Mouse (Mus musculus) right cerebral cortex, postnatal 10 days (tissue): ENCODE data around the gene Stxbp5l.
"Not testable (repeated sequence)": the region's sequence is repeated elsewhere in the genome, so short reads cannot be mapped to it uniquely, and the experiment has no call there.

Experiments used
- DNase-seq, 2 experiments: peaks; one replicate each; pipeline ENCODE4 v3.0.0; 2021; ENCODE audit warnings: low spot score in 2 of 2

Stxbp5l gene

DNA sequence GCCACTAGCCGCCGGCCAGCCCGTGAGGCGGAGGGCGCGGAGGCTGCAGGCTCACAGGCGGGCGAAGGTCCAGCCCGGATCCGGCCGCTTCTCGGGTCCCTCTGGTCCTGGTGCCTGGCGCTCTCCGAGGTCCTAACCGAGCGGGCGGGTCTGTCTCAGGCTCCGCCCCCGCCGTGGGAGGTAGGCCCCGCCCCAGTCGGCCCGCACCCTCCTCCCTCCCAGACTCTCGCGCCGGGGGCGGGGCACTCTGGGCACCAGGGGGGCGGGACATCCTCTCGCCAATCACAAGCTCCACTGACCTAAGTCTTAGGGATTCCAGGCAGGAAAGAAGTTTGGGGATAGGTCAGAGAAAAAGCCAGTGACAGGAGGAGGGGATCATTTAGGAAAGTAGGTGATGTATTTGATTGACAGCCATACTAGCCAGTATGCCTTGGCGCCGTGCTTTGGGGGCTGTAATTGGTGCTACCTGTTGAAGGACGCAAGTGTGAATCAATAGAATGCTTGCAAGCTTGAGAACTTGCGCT lies at the start of gene Stxbp5l:
Gene Stxbp5l, minus strand, starts transcription at position 142 of the 524 bp plus-strand sequence.
- peak; percentile 96 to 97 for DNase-seq

DNA sequence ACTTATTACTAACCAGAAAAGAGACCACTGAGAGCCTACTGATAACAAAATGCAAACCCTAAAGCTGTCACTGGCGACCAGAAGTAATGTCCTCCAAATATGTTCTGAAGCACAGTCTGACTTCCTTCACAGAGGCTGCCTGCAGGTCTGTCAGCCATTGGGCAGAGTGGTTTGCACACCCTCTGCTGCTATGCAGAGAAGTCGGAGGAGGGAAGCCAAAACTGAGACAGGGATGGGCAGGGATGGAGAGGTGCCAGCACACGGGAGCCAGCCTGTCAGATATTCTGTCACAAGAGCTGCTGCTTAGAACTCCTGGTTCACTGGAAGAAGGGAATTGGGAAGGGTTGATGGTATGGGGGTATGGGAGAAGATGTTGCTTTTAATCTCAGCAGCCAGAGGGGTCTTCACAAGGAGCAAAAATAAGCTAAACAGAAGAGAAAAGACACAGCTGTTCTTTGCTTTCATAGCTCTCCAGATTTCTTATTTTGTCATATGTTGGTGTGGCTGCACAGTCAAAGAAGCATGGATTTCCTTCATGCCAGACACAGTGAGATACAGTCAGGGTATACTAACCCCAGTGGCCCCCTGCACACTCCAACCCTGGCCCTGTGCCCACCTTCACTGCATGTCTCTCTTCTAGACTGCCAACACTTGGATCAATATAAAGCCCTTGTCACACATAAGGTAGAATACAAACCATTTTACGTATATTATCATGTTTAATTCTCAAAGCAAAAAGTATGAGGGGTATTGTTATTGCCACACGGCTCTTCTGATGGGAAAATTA lies 48.8 kb upstream of the Stxbp5l start:
- peak; percentile 45 to 48 for DNase-seq

DNA sequence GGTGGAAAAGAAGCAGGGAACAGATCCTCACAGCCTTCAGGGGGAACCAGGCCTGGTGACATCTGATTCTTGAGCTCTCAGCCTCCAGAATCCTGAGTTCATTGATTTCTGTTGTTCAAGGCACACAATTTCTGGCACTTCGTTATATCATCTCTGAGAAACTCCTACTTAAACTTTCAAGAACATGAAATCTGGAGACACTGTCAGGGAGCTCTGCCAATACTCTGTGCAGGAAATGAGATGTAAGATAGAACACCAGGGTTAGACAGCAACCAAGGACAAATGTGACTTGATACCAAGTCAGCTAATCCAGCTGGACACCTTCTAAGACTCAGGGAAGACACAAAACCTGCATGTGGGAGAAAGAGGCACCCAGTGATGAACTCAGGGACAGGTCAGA lies 40.7 kb upstream of the Stxbp5l start:
- no peak for DNase-seq

DNA sequence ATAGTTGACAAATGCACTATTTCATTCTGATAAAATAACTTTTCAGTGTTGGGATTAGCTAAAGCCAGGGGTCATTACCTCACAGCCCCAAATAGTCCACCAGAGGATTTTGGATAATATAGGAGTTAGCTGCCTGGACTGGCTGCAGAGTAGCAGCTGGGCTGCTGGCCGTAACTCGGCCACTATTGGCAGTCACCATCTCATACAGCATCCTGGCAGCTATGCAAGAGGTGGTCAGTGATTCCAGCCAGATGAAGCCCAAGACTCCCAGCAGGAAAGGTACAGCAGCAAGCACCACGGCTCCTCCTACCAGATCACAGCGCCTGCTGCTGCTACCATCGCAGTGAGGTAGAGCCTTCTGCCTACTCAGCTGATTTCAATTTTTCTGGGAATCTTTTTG lies 38.1 kb upstream of the Stxbp5l start:
- no peak for DNase-seq

DNA sequence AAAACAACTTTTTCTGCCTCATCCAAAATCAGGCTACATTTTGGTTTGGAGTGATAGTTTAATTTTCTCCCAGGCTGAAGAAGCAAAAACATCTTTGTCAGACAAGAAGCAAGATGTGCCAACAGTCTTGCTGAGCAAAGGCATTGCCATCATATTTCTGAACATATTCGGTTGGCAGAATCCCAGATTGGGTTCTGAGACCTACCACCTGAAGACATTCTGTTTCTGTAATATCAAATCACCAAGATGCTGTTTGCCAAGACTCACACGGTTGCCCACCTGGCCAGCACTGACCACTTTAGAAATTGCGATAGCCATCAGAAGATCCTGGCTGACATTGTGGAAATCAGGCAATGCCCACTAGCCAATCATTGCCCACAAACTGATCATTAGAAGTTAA lies 37.1 kb upstream of the Stxbp5l start:
- DNase-seq = no peak

DNA sequence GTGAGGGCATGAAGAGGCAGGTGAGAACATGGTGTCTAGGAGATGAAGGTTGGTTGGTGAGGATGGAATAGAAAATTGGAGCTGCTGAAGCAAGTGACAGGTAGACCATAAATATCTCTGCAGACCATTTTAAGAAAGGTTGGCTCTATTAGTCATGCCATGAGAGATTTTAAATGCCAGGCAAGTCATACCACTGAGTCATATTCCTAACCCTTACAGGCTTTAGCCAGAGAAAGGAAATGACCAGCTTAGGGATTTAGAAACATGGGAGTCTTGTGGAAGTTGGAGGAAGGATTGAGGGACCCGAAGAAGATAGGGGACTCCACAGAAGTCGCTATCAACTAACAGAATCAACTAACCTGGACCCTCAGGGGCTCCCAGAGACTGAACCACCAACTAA lies 35.8 kb upstream of the Stxbp5l start:
- no peak for DNase-seq

DNA sequence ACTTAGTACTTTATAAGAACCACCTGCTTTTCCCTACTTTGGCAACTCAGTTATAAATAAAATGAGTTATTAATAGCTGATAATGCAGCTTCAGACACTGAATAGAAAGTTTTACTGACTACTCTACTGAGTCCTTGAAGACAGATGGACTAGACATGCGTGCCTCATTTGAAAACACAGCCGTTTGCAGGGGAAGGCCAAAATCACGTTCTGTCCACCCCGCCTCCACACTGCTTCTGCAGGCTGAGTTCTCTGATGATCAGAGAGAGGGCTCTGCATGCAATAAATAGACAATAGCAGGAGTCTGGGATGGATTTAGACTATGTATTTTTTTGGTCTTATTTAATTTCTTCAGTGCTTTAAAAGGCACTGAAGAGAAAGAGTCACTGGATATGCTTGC lies 20.8 kb upstream of the Stxbp5l start:
- peak; percentile 50 to 69 for DNase-seq

DNA sequence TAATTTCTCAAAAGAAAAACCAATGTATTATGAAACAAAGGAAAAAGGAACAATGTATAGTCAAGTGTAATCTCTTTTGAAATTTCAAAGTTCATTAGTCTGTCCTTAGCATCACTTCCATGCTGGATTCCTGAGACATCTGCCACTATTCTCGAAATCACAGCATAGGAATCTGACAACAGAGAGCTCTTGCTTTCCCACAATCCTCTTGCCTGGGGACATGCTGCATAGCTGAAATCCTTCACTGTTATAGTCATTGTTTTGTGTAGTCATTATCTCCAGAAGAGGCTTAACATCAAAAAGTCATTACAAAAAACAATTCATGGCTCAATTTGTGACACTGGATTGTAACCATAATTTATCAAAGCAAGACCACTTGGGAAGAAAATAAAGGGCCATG lies 20.2 kb upstream of the Stxbp5l start:
- no peak for DNase-seq

DNA sequence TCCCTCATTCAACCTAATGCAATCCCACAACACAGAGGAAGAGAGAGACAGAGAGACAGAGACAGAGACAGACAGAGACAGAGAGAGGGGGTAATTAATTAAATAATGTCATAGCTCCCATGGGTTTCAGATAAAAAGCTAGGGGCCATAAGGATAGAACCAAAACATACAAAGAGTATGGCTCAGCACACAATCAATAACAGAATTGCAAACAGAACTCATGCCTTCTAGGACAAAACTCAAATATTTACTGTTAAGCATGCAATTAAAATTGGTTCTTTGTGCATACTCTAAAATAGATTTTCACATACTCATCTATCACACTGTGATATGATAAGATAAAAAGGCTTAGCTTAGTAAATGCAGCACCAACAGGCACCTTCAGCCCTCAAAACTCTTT lies 5.2 kb upstream of the Stxbp5l start:
- DNase-seq = no peak

DNA sequence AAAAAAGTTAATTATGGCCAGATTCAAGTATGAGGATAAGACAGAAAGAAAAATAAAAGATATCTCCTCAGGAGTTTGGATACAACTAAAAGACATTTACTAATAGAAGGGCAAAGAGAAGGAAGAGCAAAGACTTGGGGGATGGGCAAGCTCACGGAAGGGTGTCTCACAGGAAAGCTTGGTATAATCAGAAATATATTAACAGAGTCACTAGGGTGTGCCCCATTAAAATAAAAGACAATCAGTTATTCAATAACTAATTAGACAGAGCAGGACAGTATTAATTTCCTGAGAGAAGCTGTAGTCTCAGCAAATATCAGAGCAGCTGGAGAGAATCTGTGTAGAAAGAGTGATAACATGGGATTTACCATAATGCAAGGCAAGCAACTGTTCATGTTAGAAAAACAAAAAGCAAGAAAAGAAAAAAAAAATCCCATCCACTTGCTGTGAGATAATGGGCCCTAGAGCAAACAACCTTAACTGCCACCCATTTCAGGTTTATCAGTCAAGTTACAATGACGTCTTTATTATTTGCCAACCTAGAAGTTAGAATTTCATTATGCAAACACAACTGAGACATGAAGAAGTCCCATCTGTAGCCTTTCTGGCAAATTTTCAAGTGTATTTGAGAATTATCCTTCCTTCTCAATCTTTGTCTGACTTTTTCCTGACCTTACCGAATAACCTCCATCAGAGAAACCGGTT lies 4.6 kb upstream of the Stxbp5l start:
- no peak for DNase-seq

DNA sequence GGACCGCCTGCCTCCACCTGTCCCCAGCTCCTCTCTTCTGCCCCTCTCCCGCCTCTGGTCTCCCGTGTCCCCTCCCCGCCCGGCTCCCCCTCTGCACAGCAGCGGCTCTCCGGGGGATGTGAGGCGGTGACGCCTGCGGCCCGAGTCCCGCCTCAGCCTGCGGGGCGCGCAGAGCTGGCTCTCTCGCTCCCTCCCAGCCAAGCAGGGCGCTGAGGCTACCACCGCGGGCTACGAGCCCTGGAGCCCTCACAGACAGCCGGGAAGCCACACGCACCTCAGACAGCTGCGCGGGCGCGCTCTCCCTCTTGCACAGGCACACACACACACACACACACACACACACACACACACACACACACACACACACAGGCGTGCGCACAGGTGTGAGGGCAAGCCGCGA lies 393 bp downstream of the Stxbp5l start:
- DNase-seq = peak; percentile 66 to 71

DNA sequence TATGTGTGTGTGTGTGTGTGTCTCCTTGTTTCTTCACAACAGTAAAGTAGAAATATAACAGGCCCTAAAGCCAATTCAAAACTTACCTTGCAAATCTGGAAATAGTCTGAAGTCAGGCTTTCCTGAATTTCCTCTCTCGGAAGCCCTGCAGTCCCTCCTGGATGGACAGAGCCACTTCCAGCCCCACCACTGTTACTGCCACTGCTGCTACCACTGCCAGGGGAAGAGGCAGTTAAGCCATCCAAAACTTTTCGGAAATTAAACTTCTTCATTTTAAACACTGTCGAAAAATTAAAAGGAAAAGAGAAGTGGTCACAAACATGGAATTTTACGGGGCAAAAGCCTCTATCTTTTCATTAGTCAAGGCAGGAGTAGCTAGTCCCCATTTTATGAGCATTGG lies 1.3 kb downstream of the Stxbp5l start:
- DNase-seq = no peak

DNA sequence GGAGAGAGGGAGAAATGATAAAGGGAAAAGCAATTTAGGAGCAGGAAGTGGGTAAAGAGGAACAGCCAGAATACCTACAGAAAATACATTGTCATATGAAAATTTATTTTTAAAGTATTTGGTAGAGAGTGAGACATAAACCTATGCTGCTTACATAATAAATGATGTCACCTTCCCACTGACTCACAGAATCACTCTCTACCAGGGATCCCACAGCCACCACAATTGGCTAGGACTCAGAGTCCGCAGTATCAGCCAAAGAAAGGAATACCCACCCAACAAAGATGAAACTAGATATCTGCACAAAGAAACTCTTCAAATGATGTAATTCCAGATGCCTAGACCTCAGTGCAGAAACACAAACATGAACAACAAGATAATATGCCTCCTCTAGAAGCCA lies 12.0 kb downstream of the Stxbp5l start:
- no peak for DNase-seq

DNA sequence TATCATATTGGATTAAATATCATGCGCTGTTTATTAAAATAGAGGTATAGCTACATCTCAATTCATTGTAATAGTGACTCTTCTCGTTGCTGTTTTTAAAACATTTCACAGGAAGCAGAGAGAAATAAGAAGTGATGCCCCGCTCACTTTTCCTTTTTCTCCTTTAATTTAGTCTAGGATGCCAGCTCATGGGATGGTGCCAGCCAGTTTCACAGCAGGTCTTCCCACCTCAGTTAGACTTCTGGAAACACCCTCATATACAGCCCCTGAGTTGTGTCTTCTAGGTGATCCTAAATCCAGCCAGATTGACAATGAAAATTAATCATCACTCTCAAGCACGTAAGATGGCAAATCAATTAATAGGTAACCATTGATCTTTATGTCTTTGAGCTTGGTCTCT lies 17.3 kb downstream of the Stxbp5l start:
- DNase-seq = no peak

DNA sequence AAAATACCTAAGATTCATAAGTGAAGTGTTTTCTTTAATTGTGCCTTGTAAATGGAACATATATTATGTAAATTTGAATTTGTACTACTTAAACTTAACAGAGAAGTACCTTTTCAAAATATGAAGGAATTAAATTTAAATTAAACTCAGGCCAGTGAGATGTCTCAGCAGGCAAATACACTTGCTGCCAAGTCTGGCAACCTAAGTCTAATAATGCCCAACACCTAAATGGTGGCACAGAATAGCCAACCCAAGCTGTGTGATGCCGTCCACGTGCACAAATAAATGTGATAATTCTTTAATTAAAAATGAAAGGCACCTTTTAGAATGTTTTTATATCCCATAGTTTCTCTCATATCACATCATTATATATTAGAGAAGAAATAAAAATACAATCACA lies 20.8 kb downstream of the Stxbp5l start:
- DNase-seq = no peak

DNA sequence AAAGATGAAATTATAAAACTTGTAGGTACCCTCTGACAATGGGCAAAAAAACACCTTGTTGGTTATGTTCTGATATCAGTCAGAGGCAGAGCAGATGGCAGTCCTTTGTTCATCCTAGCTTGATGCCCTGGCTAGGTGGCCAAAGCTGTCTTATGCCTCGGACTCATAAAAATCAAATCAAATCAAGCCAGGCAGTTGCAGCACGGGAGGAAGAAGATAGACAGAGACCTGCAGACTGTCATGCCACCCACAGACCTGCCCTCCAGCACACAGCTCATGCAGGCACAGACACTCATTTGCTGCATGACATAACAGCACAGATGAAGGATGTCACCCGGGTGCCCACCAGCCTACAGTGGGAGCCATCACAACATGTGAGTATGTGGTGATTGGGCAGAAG lies 29.1 kb downstream of the Stxbp5l start:
- DNase-seq = no peak

DNA sequence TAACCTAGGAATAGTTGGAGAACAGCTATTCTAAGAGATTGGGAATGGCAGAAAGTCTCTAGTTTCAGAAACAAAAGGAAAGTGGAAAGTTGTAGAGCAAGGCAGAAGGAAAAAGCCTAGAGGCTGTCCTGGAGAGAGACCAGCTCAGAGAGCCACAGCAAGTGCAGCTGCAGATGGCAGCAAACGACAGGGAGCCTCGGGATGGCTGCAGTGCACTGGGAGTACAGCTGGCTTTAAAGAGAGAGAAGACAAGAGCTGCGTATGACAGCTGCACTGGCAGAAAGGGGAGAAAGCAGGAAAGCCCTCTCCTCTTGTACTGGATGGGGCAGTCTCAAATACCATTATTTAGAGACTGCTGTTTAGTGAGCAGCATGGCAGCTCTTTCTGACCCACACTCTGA lies 37.7 kb downstream of the Stxbp5l start:
- DNase-seq = peak; percentile 55 to 57

DNA sequence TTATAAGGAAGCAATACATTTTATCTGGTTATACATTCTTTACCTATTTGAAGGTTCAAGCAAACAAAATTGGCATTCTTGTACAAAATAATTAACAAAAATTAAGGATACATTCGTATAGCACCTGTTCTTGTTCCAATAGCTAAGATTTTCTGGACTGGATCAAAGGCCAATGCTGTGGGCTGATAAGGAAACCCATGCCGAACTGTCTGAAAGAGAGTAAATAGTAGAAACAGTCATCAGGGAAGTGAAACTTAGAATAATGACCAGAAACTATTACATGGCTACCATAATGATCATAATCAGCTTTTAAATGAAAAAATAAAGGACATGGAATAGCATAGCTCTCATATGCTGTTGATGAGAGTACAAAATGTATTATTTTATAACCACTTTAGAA lies 39.8 kb downstream of the Stxbp5l start:
- DNase-seq = no peak

DNA sequence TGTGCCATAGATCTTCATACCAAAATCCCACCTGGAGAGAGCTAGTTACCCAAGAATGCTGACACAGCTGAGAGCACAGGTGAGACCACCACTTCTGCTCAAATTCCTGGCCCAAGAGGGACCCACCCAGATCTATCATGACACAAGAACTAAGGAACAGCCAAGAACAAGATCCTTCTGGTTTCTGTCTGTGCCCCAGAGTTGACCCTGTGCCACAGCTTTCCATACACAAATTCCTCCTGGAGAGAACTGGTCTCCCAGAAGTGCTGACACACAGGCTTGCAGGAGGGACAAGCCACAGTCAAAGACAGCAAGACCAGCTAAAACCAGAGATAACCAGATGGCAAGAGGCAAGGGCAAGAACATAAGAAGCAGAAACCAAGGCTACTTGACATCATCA lies 43.3 kb downstream of the Stxbp5l start:
- DNase-seq = not testable (repeated sequence)

DNA sequence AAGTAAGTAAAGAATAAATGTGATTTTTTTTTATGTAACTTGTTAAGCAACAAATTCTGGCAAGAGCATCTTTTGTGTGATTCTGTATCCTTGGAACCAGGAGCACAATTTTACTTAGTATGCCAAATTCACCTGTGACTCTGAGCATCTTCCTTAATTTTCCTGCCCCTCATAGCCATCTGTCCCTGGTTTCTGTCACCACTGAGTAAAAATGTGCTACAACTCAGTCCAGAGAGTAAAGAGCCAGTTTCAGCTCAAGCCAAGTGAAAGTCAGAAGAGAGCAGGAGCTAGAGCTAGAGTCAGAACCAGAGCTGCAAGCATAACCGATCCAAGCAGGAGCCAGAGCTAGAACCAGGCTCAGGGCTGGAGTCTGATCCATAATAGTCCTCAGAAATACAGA lies 46.6 kb downstream of the Stxbp5l start:
- no peak for DNase-seq

DNA sequence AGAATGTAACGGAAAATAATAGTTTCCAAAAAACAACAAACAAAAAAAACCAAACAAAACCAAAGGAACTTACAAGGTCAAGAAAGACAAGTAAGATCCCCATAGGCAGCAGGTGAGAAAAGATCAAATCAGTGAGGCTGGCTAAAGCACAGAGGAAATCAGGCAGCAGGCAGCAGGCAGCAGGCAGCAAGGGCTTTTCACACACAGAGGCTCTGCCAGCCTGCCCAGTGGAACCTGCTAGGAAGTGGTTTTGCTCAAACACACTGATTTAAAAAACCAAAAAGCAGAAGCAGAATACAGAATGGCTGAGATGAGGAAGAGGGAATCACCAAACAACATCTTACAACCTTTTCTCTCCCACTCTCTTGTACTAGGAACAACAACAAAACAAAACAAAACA lies 47.2 kb downstream of the Stxbp5l start:
- no peak for DNase-seq

DNA sequence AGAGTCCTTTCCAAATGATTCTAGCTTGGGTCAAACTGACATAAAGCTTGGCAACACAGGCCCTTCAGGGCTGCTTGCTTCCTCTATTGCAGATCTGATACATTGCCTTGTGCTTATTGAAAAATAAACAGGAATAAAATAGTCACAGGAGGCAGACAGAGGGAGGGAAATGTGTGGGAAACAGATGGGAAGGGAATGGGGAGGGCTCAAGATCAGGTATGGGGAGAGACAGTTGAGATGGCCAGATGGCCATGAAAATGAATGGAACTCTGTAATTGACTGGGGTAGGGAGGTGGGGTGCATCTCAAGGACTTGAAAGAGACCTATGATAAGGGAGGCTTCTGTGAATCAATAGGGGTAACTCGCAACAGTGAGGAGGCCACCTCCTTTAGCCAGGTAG lies 80.3 kb downstream of the Stxbp5l start:
- no peak for DNase-seq

DNA sequence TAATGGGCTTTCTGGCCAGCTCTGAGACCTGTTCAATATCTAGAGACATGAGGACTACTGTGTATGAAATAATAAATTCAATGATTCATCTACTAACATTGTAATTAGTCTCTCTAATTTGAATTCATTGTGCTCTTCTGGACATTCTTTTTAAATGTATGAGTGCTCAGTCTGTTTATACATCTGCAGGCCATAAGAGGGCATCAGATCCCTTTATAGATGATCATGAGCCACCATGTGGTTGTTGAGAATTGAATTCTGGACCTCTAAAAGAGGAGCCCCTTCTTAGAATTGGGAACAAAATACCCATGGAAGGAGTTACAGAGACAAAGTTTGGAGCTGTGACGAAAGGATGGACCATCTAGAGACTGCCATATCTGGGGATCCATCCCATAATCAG lies 92.2 kb downstream of the Stxbp5l start:
- no peak for DNase-seq
